Mouse (Mus musculus): ENCODE measurements at regions not wholly inside any gene's neighbourhood (a gene's known extent, or its start where the extent isn't known, plus 50 kb on each side); places are given as distances from the start of the nearest gene placed in this dataset.

- ATAC-seq (replicated peaks; ENCODE audit: low FRiP score, poor library complexity, severe bottlenecking) = no peak
Observed at GRCm38 (mm10) chr10:100685748-100686147, 95.5 kb downstream of the 1700017N19Rik start.

GRCm38 (mm10) chr10:100695944-100696343 is 105.7 kb downstream of the 1700017N19Rik start:
- ATAC-seq (replicated peaks; ENCODE audit: low FRiP score, poor library complexity, severe bottlenecking) = no peak

GRCm38 (mm10) chr10:100699206-100699605 is 108.9 kb downstream of the 1700017N19Rik start:
- ATAC-seq (replicated peaks; ENCODE audit: low FRiP score, poor library complexity, severe bottlenecking) = no peak

GRCm38 (mm10) chr10:100700281-100701205 is 110.3 kb downstream of the 1700017N19Rik start:
- ATAC-seq (replicated peaks; ENCODE audit: low FRiP score, poor library complexity, severe bottlenecking) = no peak

- no peak for ATAC-seq (replicated peaks; ENCODE audit: low FRiP score, poor library complexity, severe bottlenecking)
Observed at GRCm38 (mm10) chr10:100701938-100702337, 111.7 kb downstream of the 1700017N19Rik start.

GRCm38 (mm10) chr10:100716084-100716667 is 125.9 kb downstream of the 1700017N19Rik start:
- no peak for ATAC-seq (replicated peaks; ENCODE audit: low FRiP score, poor library complexity, severe bottlenecking)

GRCm38 (mm10) chr10:100718574-100718973 is 128.3 kb downstream of the 1700017N19Rik start:
- ATAC-seq (replicated peaks; ENCODE audit: low FRiP score, poor library complexity, severe bottlenecking) = no peak

- no peak for ATAC-seq (replicated peaks; ENCODE audit: low FRiP score, poor library complexity, severe bottlenecking)
Observed at GRCm38 (mm10) chr10:100741269-100741668, 151.0 kb downstream of the 1700017N19Rik start.

GRCm38 (mm10) chr10:100742065-100742464 is 151.8 kb downstream of the 1700017N19Rik start:
- no peak; the same call in 1 of the 2 replicates for ATAC-seq (replicated peaks; ENCODE audit: low FRiP score, poor library complexity, severe bottlenecking)

GRCm38 (mm10) chr10:100746151-100746550 is 155.9 kb downstream of the 1700017N19Rik start:
- no peak for ATAC-seq (replicated peaks; ENCODE audit: low FRiP score, poor library complexity, severe bottlenecking)

- no peak for ATAC-seq (replicated peaks; ENCODE audit: low FRiP score, poor library complexity, severe bottlenecking)
Observed at GRCm38 (mm10) chr10:100754957-100755356, 164.7 kb downstream of the 1700017N19Rik start.

- ATAC-seq (replicated peaks; ENCODE audit: low FRiP score, poor library complexity, severe bottlenecking) = no peak
Observed at GRCm38 (mm10) chr10:100774252-100774651, 184.0 kb downstream of the 1700017N19Rik start.

- no peak for ATAC-seq (replicated peaks; ENCODE audit: low FRiP score, poor library complexity, severe bottlenecking)
Observed at GRCm38 (mm10) chr10:100792166-100792565, 201.9 kb downstream of the 1700017N19Rik start.

GRCm38 (mm10) chr10:100792569-100792968 is 202.3 kb downstream of the 1700017N19Rik start:
- no peak for ATAC-seq (replicated peaks; ENCODE audit: low FRiP score, poor library complexity, severe bottlenecking)

GRCm38 (mm10) chr10:100795215-100795972 is 205.1 kb downstream of the 1700017N19Rik start:
- ATAC-seq (replicated peaks; ENCODE audit: low FRiP score, poor library complexity, severe bottlenecking) = no peak

GRCm38 (mm10) chr10:100811639-100812038 is 221.4 kb downstream of the 1700017N19Rik start:
- ATAC-seq (replicated peaks; ENCODE audit: low FRiP score, poor library complexity, severe bottlenecking) = no peak

- ATAC-seq (replicated peaks; ENCODE audit: low FRiP score, poor library complexity, severe bottlenecking) = no peak
Observed at GRCm38 (mm10) chr10:100834794-100835193, 244.5 kb downstream of the 1700017N19Rik start.

- no peak for ATAC-seq (replicated peaks; ENCODE audit: low FRiP score, poor library complexity, severe bottlenecking)
Observed at GRCm38 (mm10) chr10:100853213-100853612, 262.9 kb downstream of the 1700017N19Rik start.

- 0 out of 2 replicates have a peak, but pooled peaks have one; percentile 30 for ATAC-seq (replicated peaks; ENCODE audit: low FRiP score, poor library complexity, severe bottlenecking)
Observed at GRCm38 (mm10) chr10:100856509-100856908, 266.2 kb downstream of the 1700017N19Rik start.

- ATAC-seq (replicated peaks; ENCODE audit: low FRiP score, poor library complexity, severe bottlenecking) = no peak
Observed at GRCm38 (mm10) chr10:100865501-100866181, 275.4 kb downstream of the 1700017N19Rik start.
